Mouse (Mus musculus) 3T3-L1 (cell line): ENCODE measurements around the gene Anapc13.
A peak's percentile ranks its signal among the peaks of the same experiment; 100 is the strongest.

ENCODE experiments used
- DNase-seq: peaks from one replicate; pipeline ENCODE4 v3.0.0-alpha.2; 2015; ENCODE audit warnings: low read depth, low spot score

The Anapc13 gene

DNA sequence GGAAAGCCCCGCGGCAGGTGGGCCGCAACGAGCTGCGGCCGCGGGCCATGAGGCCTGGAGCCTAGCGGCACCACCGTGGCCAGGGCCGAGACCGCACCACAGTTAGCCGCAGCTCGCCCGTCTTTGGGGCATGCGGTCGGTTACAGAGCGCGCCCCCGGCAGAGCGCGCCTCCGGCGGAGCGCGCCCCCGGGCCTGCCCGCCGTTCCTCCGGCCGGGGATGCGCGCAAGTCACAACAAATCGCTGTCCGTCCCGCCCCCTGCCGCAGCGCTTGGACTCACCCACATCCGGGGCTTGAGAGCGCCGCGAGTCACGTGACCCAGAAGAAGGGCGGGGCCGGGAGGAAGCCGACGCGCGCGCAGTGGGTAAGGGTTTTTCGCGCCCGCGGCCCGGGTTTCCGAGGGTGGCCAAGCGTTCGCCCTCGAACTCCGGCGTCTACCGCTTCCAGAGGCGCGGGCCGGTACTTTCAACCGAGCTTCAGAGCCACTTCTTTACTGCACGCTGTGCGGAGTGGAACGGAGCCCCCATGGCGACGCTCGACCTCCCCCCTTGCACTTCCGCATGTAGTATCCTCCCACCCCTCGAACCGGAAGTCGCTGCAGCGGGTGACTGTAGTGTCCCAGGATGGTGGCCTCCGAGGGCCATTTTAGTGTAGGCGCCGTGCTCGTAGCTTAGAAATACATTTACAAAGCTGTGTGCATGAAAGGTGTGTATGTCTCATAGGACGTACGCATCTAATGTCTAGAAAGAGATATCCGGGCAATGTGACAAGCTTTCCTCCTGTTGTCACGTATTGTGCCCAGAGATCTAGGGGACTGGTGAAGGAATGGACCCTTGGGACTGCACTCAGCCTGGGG lies at the start of gene Anapc13, which contains the start of gene Cep63:
Anapc13 (plus strand) TSS at position 314 of the 856 bp plus-strand sequence.
Cep63 (minus strand) TSS at position 552 of the 856 bp plus-strand sequence.
- DNase-seq = peak; percentile 93

DNA sequence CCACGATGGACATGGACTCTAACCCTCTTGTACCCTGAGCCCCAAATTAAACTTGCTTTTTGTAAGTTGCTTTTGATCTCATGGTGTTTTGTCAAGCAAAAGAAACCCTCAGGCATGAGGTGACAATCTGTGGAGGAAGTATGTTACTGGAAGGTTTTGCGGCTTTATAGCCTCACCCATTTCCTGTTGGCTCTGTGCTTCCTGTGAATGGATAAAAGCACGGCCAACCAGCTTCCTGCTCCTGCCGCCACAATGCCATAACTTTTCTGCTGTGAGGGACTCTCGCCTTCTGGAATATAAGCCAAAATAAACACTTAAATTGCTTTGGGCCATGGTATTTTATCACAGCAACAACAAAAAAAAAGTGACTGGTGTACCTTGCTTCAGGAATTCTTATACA lies 48.6 kb upstream of the Anapc13 start:
- DNase-seq = peak; percentile 4

DNA sequence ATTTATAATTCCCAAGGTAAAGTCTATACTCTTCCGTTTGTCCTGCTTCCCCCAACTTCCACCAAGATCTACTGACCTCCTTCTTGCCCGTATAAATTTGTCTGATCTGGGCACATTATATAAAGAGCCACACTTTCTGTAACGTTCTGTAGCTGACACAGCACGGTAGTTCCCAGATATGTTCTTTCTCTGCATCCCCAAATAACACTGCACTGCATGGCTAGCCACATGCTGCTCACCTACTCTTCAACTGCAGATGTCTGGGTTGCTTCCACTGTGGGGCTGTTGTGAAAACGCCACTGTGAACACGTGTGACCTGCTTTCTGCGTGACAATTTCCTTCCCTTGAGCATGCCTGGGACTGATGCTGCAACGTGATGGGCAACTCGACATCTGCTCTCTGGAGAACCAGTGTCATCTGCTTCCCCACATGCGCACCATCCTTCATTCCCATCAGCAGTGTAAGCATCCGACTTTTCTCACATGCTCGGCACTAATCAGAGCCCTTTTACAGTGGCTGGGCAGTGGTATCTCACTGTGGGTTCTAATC lies 44.1 kb upstream of the Anapc13 start:
- DNase-seq = no peak

DNA sequence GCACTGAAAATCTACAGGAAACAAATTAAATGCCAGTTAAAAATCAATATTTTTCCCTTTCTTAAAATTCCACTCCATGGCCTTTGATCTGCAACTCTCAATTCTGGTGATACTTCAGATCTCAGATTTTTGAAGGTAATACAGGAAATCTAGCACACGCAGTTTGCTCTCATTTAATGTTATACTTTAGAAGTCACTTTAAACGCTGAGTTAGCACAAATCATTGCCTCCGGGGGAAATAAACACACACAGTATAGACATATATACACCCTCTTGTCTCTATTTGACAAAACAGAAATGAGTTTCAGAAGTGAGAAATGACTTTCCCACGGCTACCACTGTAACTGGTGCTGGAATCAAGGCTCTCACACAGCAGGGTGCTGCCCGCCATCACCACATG lies 38.7 kb upstream of the Anapc13 start:
- DNase-seq = no peak

DNA sequence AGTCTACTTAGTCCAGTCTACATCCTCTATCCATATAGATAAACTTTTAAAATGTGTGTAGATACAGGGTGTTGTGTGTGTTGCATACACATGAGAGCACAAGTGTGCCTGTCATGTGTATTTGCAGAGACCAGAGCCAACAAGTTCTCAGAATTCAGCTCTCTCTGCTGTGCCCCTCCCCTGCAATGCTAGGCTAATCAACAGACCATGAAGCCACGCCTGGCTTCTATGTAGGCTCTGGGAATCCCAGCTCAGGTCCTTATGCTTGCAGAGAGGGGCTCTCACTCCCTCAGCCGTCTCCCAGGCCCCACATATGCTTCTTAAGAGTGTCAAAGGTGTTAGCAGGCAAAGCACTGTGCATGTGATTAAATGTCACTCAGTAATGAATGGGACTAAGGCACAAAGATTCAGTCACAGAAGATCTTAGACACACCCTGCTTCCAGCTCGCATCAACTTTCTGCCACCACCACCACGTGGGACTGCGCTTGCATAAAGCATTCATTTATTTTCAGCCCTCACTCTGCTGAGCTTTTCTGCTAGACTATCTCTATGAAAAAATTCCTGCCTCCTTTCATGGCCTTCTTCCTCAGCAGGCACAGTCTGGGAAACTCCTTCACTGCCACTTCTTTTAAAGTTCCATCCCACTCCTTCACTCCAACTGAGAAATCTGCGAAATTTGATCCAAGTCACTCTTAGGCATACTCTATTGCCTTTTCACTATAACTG lies 31.3 kb upstream of the Anapc13 start:
- no peak for DNase-seq

- peak; percentile 53 for DNase-seq
Measured at GRCm38 (mm10) chr9:102595662-102596436, 30.2 kb upstream of the Anapc13 start.

GRCm38 (mm10) chr9:102601187-102601586 lies 24.9 kb upstream of the Anapc13 start:
- no peak for DNase-seq

DNA sequence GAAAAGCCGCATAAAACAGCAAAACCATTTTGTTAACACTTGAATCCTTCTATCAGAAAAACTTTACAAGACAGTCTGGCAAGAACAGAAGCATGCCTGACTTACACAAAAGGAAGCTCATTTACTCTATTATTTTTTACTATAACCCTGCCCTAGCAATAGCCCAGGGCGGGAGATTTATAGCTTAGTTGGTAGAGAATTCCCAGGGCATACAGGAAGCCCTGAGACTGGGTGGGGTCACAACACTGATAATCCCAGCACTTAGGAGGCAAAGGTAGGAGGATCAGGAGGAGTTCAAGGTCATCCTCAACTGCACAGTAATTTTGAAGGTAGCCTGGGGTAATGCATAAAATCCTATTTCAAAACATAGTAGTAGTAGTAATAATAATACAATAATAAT lies 24.4 kb upstream of the Anapc13 start:
- no peak for DNase-seq

DNA sequence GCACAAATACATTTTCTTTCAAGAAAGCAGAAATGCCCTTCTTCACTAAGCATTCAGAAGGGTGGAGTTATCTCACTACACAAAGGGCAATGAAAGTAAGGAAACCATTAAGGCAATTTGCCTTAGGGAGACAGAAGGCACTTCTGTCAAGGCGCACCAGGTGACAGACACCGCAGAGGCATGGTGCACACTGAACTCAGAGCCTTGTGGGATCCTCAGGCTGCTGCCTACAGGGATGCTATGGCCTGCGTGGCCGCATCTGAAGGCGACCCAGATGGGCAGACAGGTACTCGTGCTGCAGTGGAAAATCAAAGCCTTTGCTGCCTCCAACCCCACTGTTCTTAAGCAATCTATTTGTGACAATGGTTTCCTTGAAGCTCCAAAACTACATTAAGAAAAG lies 20.9 kb upstream of the Anapc13 start:
- no peak for DNase-seq

DNA sequence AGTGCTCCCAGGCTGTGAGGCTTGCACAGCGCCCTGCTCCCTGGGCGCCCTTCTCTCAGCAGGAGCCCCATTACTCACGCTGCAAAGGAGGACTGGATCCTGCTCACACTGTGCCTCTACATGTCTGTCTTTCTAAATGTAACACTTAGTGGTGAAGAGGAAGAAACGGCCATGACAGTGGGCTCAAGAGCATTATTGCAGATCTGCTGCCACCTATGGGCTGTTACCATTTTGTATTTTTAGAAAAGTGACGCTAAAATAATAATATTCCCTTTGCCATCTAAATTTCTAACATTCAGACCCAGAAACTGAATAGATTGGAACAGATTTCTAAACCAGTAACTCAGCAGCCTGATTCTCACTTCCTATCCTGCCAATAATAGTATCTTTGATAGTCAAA lies 18.6 kb upstream of the Anapc13 start:
- no peak for DNase-seq

DNA sequence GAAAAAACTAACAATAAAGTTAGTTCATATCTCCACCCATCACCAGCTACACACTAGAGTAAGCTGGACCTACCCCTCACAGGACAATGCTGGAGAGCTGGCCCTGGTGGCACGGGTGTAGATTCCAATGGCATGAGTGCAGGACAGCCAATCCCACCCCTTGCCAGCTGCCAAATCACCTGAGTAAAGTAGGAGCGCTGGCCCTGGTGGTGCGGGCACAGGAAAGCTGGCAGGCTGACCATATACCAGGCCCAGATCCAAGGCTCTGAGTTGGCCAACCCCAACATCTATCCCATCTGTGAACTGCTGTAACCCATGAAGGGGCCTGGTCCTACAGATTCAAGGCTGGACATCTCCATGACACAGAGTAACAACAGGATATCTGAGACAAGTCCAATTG lies 16.9 kb upstream of the Anapc13 start:
- DNase-seq = no peak

- no peak for DNase-seq
Measured at GRCm38 (mm10) chr9:102615071-102615470, 11.0 kb upstream of the Anapc13 start.

DNA sequence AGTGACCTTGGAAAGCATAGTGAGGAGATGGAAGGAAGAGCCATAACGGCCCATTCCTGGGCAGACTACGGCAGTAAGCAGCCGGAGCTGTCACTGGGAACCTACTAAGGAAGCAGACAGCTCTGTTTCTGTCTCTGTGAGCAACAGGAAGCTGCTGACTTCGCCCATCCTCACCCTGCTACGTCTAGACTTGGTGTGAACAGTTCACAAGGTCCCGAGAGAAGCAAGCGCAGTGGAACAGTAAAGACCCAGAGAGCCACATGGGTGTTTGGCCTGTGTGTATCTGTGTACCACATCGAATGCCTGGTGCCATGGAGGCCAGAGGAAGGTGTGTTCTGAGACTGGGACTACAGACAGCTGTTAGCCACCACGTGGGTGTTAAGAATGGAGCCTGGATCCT lies 9.8 kb upstream of the Anapc13 start:
- no peak for DNase-seq

DNA sequence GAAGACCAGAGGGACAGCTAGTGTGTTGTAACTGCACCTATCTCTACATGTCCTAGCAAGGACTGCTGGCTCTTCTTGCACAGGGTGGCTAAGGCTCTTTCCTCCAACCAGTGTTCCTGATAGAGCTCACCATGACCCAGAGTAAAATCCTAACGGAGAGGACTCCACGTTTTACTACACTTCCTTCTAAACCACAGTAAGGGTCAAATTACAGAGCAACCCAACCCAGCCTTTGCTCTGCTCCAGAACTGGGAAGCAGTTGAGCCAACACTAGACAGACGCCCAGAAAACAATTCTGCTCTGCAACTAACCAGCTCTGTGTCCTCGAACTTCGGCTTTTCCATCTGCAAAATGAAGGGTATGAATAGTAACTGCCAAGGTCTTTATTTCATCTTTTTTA lies 4.7 kb upstream of the Anapc13 start:
- DNase-seq = peak; percentile 51

- peak; percentile 92 for DNase-seq
Measured at GRCm38 (mm10) chr9:102622192-102622857, 3.8 kb upstream of the Anapc13 start.

DNA sequence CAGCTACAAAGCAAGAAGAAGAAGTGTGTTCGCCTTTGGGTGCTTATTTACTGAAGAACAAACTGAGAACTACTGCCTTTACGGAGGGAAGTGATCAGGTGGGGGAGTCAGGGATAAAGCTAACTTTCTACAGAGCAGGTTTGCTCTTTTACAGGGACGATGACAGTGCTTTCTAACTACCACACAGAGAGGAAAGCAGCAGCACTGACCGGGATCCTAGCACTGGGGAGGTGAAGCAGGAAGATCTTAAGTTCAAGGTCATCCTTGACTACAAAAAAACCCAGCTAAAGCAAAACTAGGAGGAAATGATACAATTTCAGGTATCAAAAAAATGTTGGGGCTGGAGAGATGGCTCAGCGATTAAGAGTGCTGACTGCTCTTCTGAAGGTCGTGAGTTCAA lies 3.2 kb upstream of the Anapc13 start:
- no peak for DNase-seq

- no peak for DNase-seq
Measured at GRCm38 (mm10) chr9:102623581-102623980, 2.5 kb upstream of the Anapc13 start.

DNA sequence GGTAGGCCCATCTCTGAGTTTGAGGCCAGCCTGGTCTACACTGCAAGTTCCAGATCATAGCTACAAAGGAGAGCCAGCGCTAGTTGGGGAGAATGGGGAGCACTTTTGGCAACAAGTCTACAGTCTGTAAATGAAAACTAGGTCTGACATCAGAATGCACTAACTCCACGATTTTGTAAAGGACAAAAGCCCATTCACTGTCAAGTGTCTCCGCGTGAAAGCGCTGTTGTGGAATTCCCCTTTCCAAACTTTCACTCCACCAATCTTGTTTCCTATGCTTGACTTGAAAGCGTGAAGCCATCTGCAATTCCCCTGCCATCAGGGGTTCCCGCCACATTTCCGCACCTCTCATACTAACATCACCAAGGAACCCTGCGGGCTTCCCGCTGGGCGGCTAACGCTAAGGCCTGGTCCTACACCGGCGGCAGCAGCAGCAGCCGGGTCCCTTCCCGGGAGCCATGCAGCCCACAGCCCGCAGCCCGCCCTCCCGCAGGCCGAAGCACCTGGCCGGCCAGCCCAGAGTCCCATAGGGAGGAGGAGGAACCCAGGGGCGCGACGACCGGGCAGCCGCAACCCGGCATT lies 604 bp upstream of the Anapc13 start:
- DNase-seq = peak; percentile 59

DNA sequence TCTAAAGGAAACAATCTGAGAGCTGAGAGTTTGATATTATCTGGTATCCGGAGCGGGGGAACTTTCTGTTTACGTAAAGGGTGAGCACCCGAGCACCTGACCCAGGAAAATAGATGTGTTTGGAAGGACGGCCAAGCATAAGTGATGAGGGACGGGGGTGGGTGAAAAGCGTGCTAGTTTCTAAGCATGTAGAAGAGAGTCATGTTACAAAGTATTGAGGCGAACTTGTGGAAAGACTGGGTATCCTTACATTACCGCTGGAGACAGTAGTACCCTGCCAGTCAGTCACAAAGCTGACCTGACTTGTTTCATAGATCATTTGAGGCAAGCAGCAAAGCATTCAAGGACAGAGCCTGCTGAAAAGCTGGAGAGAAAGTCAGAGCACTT lies 736 bp downstream of the Anapc13 start:
- peak; percentile 51 for DNase-seq

- no peak for DNase-seq
Measured at GRCm38 (mm10) chr9:102627442-102627841, 1.3 kb downstream of the Anapc13 start.

DNA sequence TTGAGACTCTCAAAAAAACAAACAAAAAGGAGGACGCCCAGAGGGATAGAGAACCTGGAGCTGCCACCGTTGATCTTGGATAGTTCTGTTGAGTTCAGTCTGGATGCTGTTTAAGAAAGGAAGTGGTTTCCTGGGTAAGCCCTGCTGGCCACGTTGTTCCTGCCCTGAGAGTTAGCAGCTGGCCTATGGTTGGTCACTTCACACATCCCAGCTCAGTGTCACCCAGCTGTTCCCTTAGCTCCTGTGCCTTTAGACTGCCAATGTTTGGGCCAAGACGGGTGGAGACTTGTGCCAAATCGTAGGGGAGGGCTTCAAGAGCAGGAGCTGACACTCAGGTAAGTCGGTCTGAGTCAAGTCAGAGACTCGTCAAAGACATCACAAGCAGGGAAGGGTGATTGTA lies 3.0 kb downstream of the Anapc13 start:
- no peak for DNase-seq
